Mouse (Mus musculus) liver, adult 2 months (tissue): ENCODE measurements at regions not wholly inside any gene's neighbourhood (a gene's known extent, or its start where the extent isn't known, plus 50 kb on each side); places are given as distances from the start of the nearest gene placed in this dataset.
A peak's percentile ranks its signal among the peaks of the same experiment; 100 is the strongest.

Experiments used
- DNase-seq: peaks from one replicate; pipeline ENCODE4 v3.0.0-alpha.2; 2011; ENCODE audit warnings: low read depth, low spot score; ENCODE audit errors: extremely low read depth
- H3K27ac ChIP-seq: fragments of 200-500 bp; replicated peaks from 2 replicates; pipeline ENCODE4 v1.5.1; 2012; ENCODE audit warnings: low read depth, mild to moderate bottlenecking, control low read depth, inconsistent platforms, low read length; ENCODE audit not compliant: insufficient read depth
- H3K27me3 ChIP-seq: fragments of 200-500 bp; 2 replicates; pipeline ENCODE4 v1.6.1; 2012; ENCODE audit warnings: mild to moderate bottlenecking, moderate library complexity, low read length, inconsistent platforms; ENCODE audit not compliant: control insufficient read depth, insufficient read depth
- H3K36me3 ChIP-seq: fragments of 200-500 bp; 2 replicates; pipeline ENCODE4 v1.6.1; 2012; ENCODE audit warnings: low read length, inconsistent platforms; ENCODE audit not compliant: control insufficient read depth, insufficient read depth
- H3K4me1 ChIP-seq: fragments of 200-500 bp; 2 replicates; pipeline ENCODE4 v1.6.1; 2011; ENCODE audit warnings: low read length; ENCODE audit not compliant: control insufficient read depth, insufficient read depth
- H3K4me3 ChIP-seq: fragments of 200-500 bp; 2 replicates; pipeline ENCODE4 v1.5.1; 2011; ENCODE audit warnings: low read depth, mild to moderate bottlenecking, control low read depth, low read length, moderate library complexity; ENCODE audit not compliant: insufficient read depth
- H3K79me2 ChIP-seq: fragments of 200-500 bp; 2 replicates; pipeline ENCODE4 v1.6.1; 2012; ENCODE audit warnings: inconsistent platforms, mild to moderate bottlenecking, low read length, moderate library complexity; ENCODE audit not compliant: control insufficient read depth, insufficient read depth
- H3K9ac ChIP-seq: fragments of 200-500 bp; 2 replicates; pipeline ENCODE4 v1.6.1; 2012; ENCODE audit warnings: low read depth, mild to moderate bottlenecking, control low read depth, inconsistent platforms, low read length
- CTCF ChIP-seq: fragments of 200-500 bp; IDR thresholded peaks from 2 replicates; pipeline ENCODE4 v1.5.1; 2011; ENCODE audit warnings: low read depth, low read length, control low read depth
- POLR2A ChIP-seq: fragments of 200-500 bp; IDR thresholded peaks from 2 replicates; pipeline ENCODE4 v1.6.1; 2011; ENCODE audit warnings: low read length, control low read depth; ENCODE audit not compliant: insufficient read depth; ENCODE audit errors: extremely low read depth
- WGBS: fragments of 180-500 bp; shearing (Covaris S2); methylation state at CpG from one replicate; pipeline ENCODE4 v1.1.7; 2018; 5-methylcytosine and 5-hydroxymethylcytosine counted together

- Histone ChIP-seq H3K36me3 (no peaks in the 10 kb centered on the region), H3K4me1 (peaks cover 7% of the 10 kb centered on the region), H3K9ac (no peak overlapping the region), H3K4me3 (no peak overlapping the region), H3K27ac (no peak overlapping the region), H3K79me2 (no peaks in the 10 kb centered on the region), H3K27me3 (no peaks in the 10 kb centered on the region)
- no peak for DNase-seq
- no peak for TF ChIP-seq POLR2A
- TF ChIP-seq CTCF = no peak
- WGBS = 86% methylated on average over 4 of the region's 4 CpGs
These were observed 126.8 kb upstream of the Bmp4 start for GRCm38 (mm10) chr14:46517258-46517657.

- WGBS = 90% methylated on average over 3 of the region's 3 CpGs
These were observed 125.8 kb upstream of the Bmp4 start for GRCm38 (mm10) chr14:46516285-46516684.

GRCm38 (mm10) chr14:46514262-46514932 is 123.9 kb upstream of the Bmp4 start:
- no peaks in the 10 kb centered on the region for H3K36me3 ChIP-seq
- no peaks in the 10 kb centered on the region for H3K79me2 ChIP-seq
- no peak overlapping the region for H3K4me3 ChIP-seq
- TF ChIP-seq CTCF = no peak
- TF ChIP-seq POLR2A = no peak
- H3K4me1 ChIP-seq = peaks cover 10% of the 10 kb centered on the region
- no peak overlapping the region for H3K9ac ChIP-seq
- 90% methylated on average over 4 of the region's 4 CpGs for WGBS
- no peaks in the 10 kb centered on the region for H3K27me3 ChIP-seq
- DNase-seq = no peak
- H3K27ac ChIP-seq = no peak overlapping the region

More at GRCm38 (mm10) chr14:46516285-46516684, 125.8 kb upstream of the Bmp4 start:
- DNase-seq = no peak
- Histone ChIP-seq H3K36me3 (no peaks in the 10 kb centered on the region), H3K4me3 (no peak overlapping the region), H3K27ac (no peak overlapping the region), H3K27me3 (no peaks in the 10 kb centered on the region), H3K9ac (no peak overlapping the region), H3K4me1 (peaks cover 10% of the 10 kb centered on the region), H3K79me2 (no peaks in the 10 kb centered on the region)
- TF ChIP-seq POLR2A = no peak

- Histone ChIP-seq H3K79me2 (no peaks in the 10 kb centered on the region), H3K27me3 (no peaks in the 10 kb centered on the region), H3K9ac (no peak overlapping the region), H3K27ac (no peak overlapping the region), H3K36me3 (no peaks in the 10 kb centered on the region), H3K4me3 (no peak overlapping the region), H3K4me1 (peaks cover 10% of the 10 kb centered on the region)
- 72% methylated on average over 1 of the region's 1 CpGs for whole genome bisulfite sequencing
- DNase-seq = peak; percentile 96
- TF ChIP-seq POLR2A (no peak), CTCF (no peak)
These were observed 121.6 kb upstream of the Bmp4 start for GRCm38 (mm10) chr14:46512118-46512517.

GRCm38 (mm10) chr14:46508871-46509270 is 118.4 kb upstream of the Bmp4 start:
- Histone ChIP-seq H3K4me1 (peaks cover 10% of the 10 kb centered on the region), H3K27ac (no peak overlapping the region), H3K9ac (no peak overlapping the region), H3K79me2 (no peaks in the 10 kb centered on the region), H3K36me3 (no peaks in the 10 kb centered on the region), H3K4me3 (no peak overlapping the region), H3K27me3 (no peaks in the 10 kb centered on the region)
- TF ChIP-seq POLR2A = no peak
- no peak for TF ChIP-seq CTCF
- no peak for DNase-seq
- 91% methylated on average over 5 of the region's 5 CpGs for WGBS

- Histone ChIP-seq H3K9ac (no peak overlapping the region), H3K79me2 (no peaks in the 10 kb centered on the region), H3K4me3 (no peak overlapping the region), H3K27ac (no peak overlapping the region), H3K36me3 (no peaks in the 10 kb centered on the region), H3K4me1 (no peaks in the 10 kb centered on the region), H3K27me3 (no peaks in the 10 kb centered on the region)
- TF ChIP-seq POLR2A (no peak), CTCF (peak; percentile 26; the same call in 1 of the 2 replicates)
- no peak for DNase-seq
- WGBS = 74% methylated on average over 3 of the region's 3 CpGs
These were observed 114.8 kb upstream of the Bmp4 start for GRCm38 (mm10) chr14:46505266-46505665.
